Mouse (Mus musculus): ENCODE data around the gene Dohh. TPM values are rescaled to one million over a fixed set of nuclear protein-coding genes. Genes with fewer than 3 reads are reported as not detected.

Dohh gene
- polyA plus RNA-seq, 1 experiment from 2014 or later: 109 TPM

- peak overlapping the region; percentile 52 for H3K9ac ChIP-seq (ENCODE audit: low read depth, low read length)
- H3K4me1 ChIP-seq (ENCODE audit: control insufficient read depth, insufficient read depth, low read length): peaks cover 95% of the 10 kb centered on the region
- peak; percentile 11; the same call in 1 of the 2 replicates for ATAC-seq
Measured at GRCm38 (mm10) chr10:81411471-81412400, 27.5 kb downstream of the Dohh start.

GRCm38 (mm10) chr10:81412586-81413309 is 28.5 kb downstream of the Dohh start:
- peaks cover 95% of the 10 kb centered on the region for H3K4me1 ChIP-seq (ENCODE audit: control insufficient read depth, insufficient read depth, low read length)
- no peak for ATAC-seq
- H3K4me3 ChIP-seq (ENCODE audit: low read length): no peak overlapping the region
- 72% methylated on average over 16 of the region's 16 CpGs for WGBS
- peak overlapping the region; percentile 52 for H3K9ac ChIP-seq (ENCODE audit: low read depth, low read length)
- H3K36me3 ChIP-seq (ENCODE audit: control insufficient read depth, insufficient read depth, low read length): peaks cover 4% of the 10 kb centered on the region
- H3K27ac ChIP-seq (ENCODE audit: low read length): peak overlapping the region; percentile 91
- H3K27me3 ChIP-seq (replicated peaks; ENCODE audit: control insufficient read depth, insufficient read depth, low read length): no peaks in the 10 kb centered on the region
- H3K4me2 ChIP-seq (ENCODE audit: low read depth, low read length): no peak overlapping the region
- no peaks in the 10 kb centered on the region for H3K9me3 ChIP-seq (ENCODE audit: control insufficient read depth, low read length)

More at GRCm38 (mm10) chr10:81411471-81412400, 27.5 kb downstream of the Dohh start:
- peak overlapping the region; percentile 91 for H3K27ac ChIP-seq (ENCODE audit: low read length)
- peak overlapping the region; percentile 16 for H3K4me2 ChIP-seq (ENCODE audit: low read depth, low read length)
- no peaks in the 10 kb centered on the region for H3K9me3 ChIP-seq (ENCODE audit: control insufficient read depth, low read length)
- peaks cover 4% of the 10 kb centered on the region for H3K36me3 ChIP-seq (ENCODE audit: control insufficient read depth, insufficient read depth, low read length)
- no peak overlapping the region for H3K4me3 ChIP-seq (ENCODE audit: low read length)
- WGBS: 44% methylated on average over 18 of the region's 18 CpGs
- H3K27me3 ChIP-seq (replicated peaks; ENCODE audit: control insufficient read depth, insufficient read depth, low read length): peaks cover 3% of the 10 kb centered on the region; the same call in 1 of the 2 replicates

GRCm38 (mm10) chr10:81413310-81414261 is 29.4 kb downstream of the Dohh start:
- peak overlapping the region; percentile 33 for H3K4me2 ChIP-seq (ENCODE audit: low read depth, low read length)
- H3K9me3 ChIP-seq (ENCODE audit: control insufficient read depth, low read length): no peaks in the 10 kb centered on the region
- peak overlapping the region; percentile 91 for H3K27ac ChIP-seq (ENCODE audit: low read length)
- peak overlapping the region; percentile 56 for H3K9ac ChIP-seq (ENCODE audit: low read depth, low read length)
- WGBS: 30% methylated on average over 26 of the region's 26 CpGs
- H3K27me3 ChIP-seq (replicated peaks; ENCODE audit: control insufficient read depth, insufficient read depth, low read length): no peaks in the 10 kb centered on the region
- peaks cover 4% of the 10 kb centered on the region for H3K36me3 ChIP-seq (ENCODE audit: control insufficient read depth, insufficient read depth, low read length)
- H3K4me3 ChIP-seq (ENCODE audit: low read length): 0 out of 2 replicates have a peak overlapping the region, but pooled peaks have one; percentile 1
- ATAC-seq: 0 out of 2 replicates have a peak, but pooled peaks have one; percentile 6
- H3K4me1 ChIP-seq (ENCODE audit: control insufficient read depth, insufficient read depth, low read length): peaks cover 89% of the 10 kb centered on the region

- Histone ChIP-seq H3K9me3 (ENCODE audit: control insufficient read depth, low read length) (no peaks in the 10 kb centered on the region), H3K4me2 (ENCODE audit: low read depth, low read length) (peak overlapping the region; percentile 33; the same call in 1 of the 2 replicates), H3K4me1 (ENCODE audit: control insufficient read depth, insufficient read depth, low read length) (peaks cover 90% of the 10 kb centered on the region), H3K27ac (ENCODE audit: low read length) (peak overlapping the region; percentile 2; the same call in 1 of the 2 replicates), H3K9ac (ENCODE audit: low read depth, low read length) (peak overlapping the region; percentile 56; the same call in 1 of the 2 replicates), H3K27me3 (replicated peaks; ENCODE audit: control insufficient read depth, insufficient read depth, low read length) (no peaks in the 10 kb centered on the region), H3K36me3 (ENCODE audit: control insufficient read depth, insufficient read depth, low read length) (peaks cover 4% of the 10 kb centered on the region), H3K4me3 (ENCODE audit: low read length) (no peak overlapping the region)
- no peak for ATAC-seq
Measured at GRCm38 (mm10) chr10:81414682-81415081, 30.5 kb downstream of the Dohh start.

GRCm38 (mm10) chr10:81415146-81415545 is 30.9 kb downstream of the Dohh start:
- H3K4me1 ChIP-seq (ENCODE audit: control insufficient read depth, insufficient read depth, low read length): peaks cover 85% of the 10 kb centered on the region
- 75% methylated on average over 5 of the region's 5 CpGs for WGBS

GRCm38 (mm10) chr10:81415549-81416310 is 31.5 kb downstream of the Dohh start:
- H3K36me3 ChIP-seq (ENCODE audit: control insufficient read depth, insufficient read depth, low read length): peaks cover 4% of the 10 kb centered on the region
- H3K27me3 ChIP-seq (replicated peaks; ENCODE audit: control insufficient read depth, insufficient read depth, low read length): no peaks in the 10 kb centered on the region
- H3K4me2 ChIP-seq (ENCODE audit: low read depth, low read length): no peak overlapping the region
- no peak overlapping the region for H3K4me3 ChIP-seq (ENCODE audit: low read length)
- 70% methylated on average over 17 of the region's 17 CpGs for WGBS
- H3K27ac ChIP-seq (ENCODE audit: low read length): no peak overlapping the region
- H3K9me3 ChIP-seq (ENCODE audit: control insufficient read depth, low read length): no peaks in the 10 kb centered on the region
- 0 out of 2 replicates have a peak overlapping the region, but pooled peaks have one; percentile 5 for H3K9ac ChIP-seq (ENCODE audit: low read depth, low read length)
- no peak for ATAC-seq
- H3K4me1 ChIP-seq (ENCODE audit: control insufficient read depth, insufficient read depth, low read length): peaks cover 79% of the 10 kb centered on the region

More at GRCm38 (mm10) chr10:81415146-81415545, 30.9 kb downstream of the Dohh start:
- no peak for ATAC-seq
- Histone ChIP-seq H3K9me3 (ENCODE audit: control insufficient read depth, low read length) (no peaks in the 10 kb centered on the region), H3K27ac (ENCODE audit: low read length) (no peak overlapping the region), H3K4me3 (ENCODE audit: low read length) (no peak overlapping the region), H3K36me3 (ENCODE audit: control insufficient read depth, insufficient read depth, low read length) (peaks cover 4% of the 10 kb centered on the region), H3K9ac (ENCODE audit: low read depth, low read length) (0 out of 2 replicates have a peak overlapping the region, but pooled peaks have one; percentile 56), H3K27me3 (replicated peaks; ENCODE audit: control insufficient read depth, insufficient read depth, low read length) (no peaks in the 10 kb centered on the region), H3K4me2 (ENCODE audit: low read depth, low read length) (no peak overlapping the region)

GRCm38 (mm10) chr10:81416581-81417226 is 32.5 kb downstream of the Dohh start:
- peak overlapping the region; percentile 42 for H3K4me3 ChIP-seq (ENCODE audit: low read length)
- peaks cover 70% of the 10 kb centered on the region for H3K4me1 ChIP-seq (ENCODE audit: control insufficient read depth, insufficient read depth, low read length)
- WGBS: 6% methylated on average over 22 of the region's 26 CpGs
- H3K27me3 ChIP-seq (replicated peaks; ENCODE audit: control insufficient read depth, insufficient read depth, low read length): no peaks in the 10 kb centered on the region
- H3K4me2 ChIP-seq (ENCODE audit: low read depth, low read length): peak overlapping the region; percentile 77
- peak overlapping the region; percentile 63 for H3K9ac ChIP-seq (ENCODE audit: low read depth, low read length)
- peak; percentile 63 for ATAC-seq
- no peaks in the 10 kb centered on the region for H3K9me3 ChIP-seq (ENCODE audit: control insufficient read depth, low read length)
- peaks cover 4% of the 10 kb centered on the region for H3K36me3 ChIP-seq (ENCODE audit: control insufficient read depth, insufficient read depth, low read length)
- peak overlapping the region; percentile 74 for H3K27ac ChIP-seq (ENCODE audit: low read length)
